Mouse (Mus musculus) heart, postnatal 0 days (tissue): ENCODE data around the gene Gpbp1. TPM values are rescaled to one million over a fixed set of nuclear protein-coding genes. Genes with fewer than 3 reads are reported as not detected.

ENCODE experiments used
- ATAC-seq: fragments of 200-750 bp; cut with Nextera tagmentation; 2 replicates; pipeline ENCODE4 v1.8.0; 2017; ENCODE audit warnings: low read depth, moderate number of reproducible peaks, moderate library complexity; ENCODE audit not compliant: insufficient read depth
- DNase-seq: peaks from one replicate; pipeline ENCODE4 v3.0.0-alpha.2; 2016; ENCODE audit warnings: low spot score
- H3K27ac ChIP-seq: fragments of 300-500 bp; sonication (generic); 2 replicates; pipeline ENCODE4 v1.5.1; 2014; ENCODE audit warnings: low read depth, mild to moderate bottlenecking
- H3K27me3 ChIP-seq: fragments of 300-500 bp; sonication (generic); 2 replicates; pipeline ENCODE4 v1.6.1; 2014; ENCODE audit warnings: low read length, mixed read lengths; ENCODE audit not compliant: control insufficient read depth, insufficient read depth
- H3K36me3 ChIP-seq: fragments of 300-500 bp; sonication (generic); replicated peaks from 2 replicates; pipeline ENCODE4 v1.6.1; 2014; ENCODE audit warnings: low read length, mixed read lengths; ENCODE audit not compliant: control insufficient read depth, insufficient read depth
- H3K4me1 ChIP-seq: fragments of 300-500 bp; sonication (generic); 2 replicates; pipeline ENCODE4 v1.6.1; 2014; ENCODE audit warnings: antibody characterized with exemption; ENCODE audit not compliant: control insufficient read depth, insufficient read depth
- H3K4me2 ChIP-seq: fragments of 300-500 bp; sonication (generic); 2 replicates; pipeline ENCODE4 v1.6.1; 2014; ENCODE audit warnings: low read depth, mild to moderate bottlenecking, low read length, moderate library complexity
- H3K4me3 ChIP-seq: fragments of 300-500 bp; sonication (generic); 2 replicates; pipeline ENCODE4 v1.5.1; 2014; ENCODE audit warnings: low read depth, low read length
- H3K9ac ChIP-seq: fragments of 300-500 bp; sonication (generic); replicated peaks from 2 replicates; pipeline ENCODE4 v1.6.1; 2014; ENCODE audit warnings: low read depth, low read length, mixed read lengths
- H3K9me3 ChIP-seq: fragments of 300-500 bp; sonication (generic); replicated peaks from 2 replicates; pipeline ENCODE4 v1.6.1; 2016; ENCODE audit warnings: low read length; ENCODE audit not compliant: control insufficient read depth
- CTCF ChIP-seq: IDR thresholded peaks from 2 replicates; pipeline ENCODE4 v1.5.1; 2016; ENCODE audit warnings: antibody characterized with exemption, control low read depth, low read depth
- EP300 ChIP-seq: IDR thresholded peaks from 2 replicates; pipeline ENCODE4 v1.6.1; 2016; ENCODE audit warnings: antibody characterized with exemption, low read depth
- WGBS: fragments of 180-500 bp; shearing (Covaris S2); extraction: QIAGEN DNeasy Blood & Tissue Kit; methylation state at CpG from one replicate; pipeline ENCODE4 v1.1.7; 2014; 5-methylcytosine and 5-hydroxymethylcytosine counted together
- polyA plus RNA-seq: library from polyadenylated mRNA; unstranded; fragments of >200 nt; fragmentation: Nextera tagmentation; extraction: Ambion mirVana; gene quantifications from 2 replicates; pipeline ENCODE4 v1.2.1, GENCODE M21; 2015
- total RNA-seq: library from RNA; depleted of rRNA; stranded (reverse); fragments of >200 nt; gene quantifications from 2 replicates; pipeline ENCODE4 v1.2.3, GENCODE M21; 2014; ENCODE audit warnings: low replicate concordance

Gene Gpbp1
- total and polyA plus RNA-seq, 2 experiments from 2014 or later, result 22.1 to 40.3 TPM

- WGBS, result 2% methylated on average over 7 of the region's 7 CpGs
- ATAC-seq (no peak), DNase-seq (peak; percentile 43)
- Histone ChIP-seq H3K9me3 (no peaks in the 10 kb centered on the region), H3K36me3 (no peaks in the 10 kb centered on the region), H3K27me3 (no peaks in the 10 kb centered on the region), H3K4me2 (no peak overlapping the region), H3K4me1 (no peaks in the 10 kb centered on the region), H3K4me3 (no peak overlapping the region), H3K27ac (no peak overlapping the region), H3K9ac (no peak overlapping the region)
- TF ChIP-seq CTCF (peak; percentile 72), EP300 (no peak)
Observed at GRCm38 (mm10) chr13:111410831-111411230, 79.1 kb downstream of the Gpbp1 start.

DNA sequence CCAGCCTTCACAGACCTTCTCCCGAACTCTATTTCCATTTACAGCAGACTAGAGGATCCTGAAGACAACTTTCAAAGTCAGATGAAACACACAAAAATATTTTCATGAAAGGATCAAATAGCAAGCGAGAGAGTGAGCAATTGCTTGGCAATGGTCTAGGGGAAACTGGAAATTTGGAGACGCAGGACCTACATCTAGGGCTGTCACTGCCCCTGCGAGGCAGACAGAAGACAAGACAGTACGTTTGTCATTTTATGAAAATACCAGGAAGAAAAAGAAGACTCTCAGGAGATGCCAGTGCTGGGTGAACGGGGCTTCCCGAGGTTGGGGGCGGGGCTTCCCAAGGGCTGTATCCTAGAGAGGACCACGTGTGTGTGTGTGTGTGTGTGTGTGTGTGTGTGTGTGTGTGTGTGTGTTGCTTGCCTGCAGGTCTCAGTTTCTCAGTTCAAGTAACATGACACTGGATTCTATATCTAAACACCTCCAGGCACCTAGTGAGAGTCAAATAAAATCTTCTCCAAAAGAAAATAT is 83.0 kb downstream of the Gpbp1 start:
- Histone ChIP-seq H3K4me2 (no peak overlapping the region), H3K9me3 (no peaks in the 10 kb centered on the region), H3K4me3 (no peak overlapping the region), H3K27me3 (no peaks in the 10 kb centered on the region), H3K36me3 (no peaks in the 10 kb centered on the region), H3K9ac (no peak overlapping the region), H3K4me1 (no peaks in the 10 kb centered on the region), H3K27ac (no peak overlapping the region)
- DNase-seq (no peak), ATAC-seq (no peak)
- WGBS, result 57% methylated on average over 9 of the region's 9 CpGs
- TF ChIP-seq CTCF, result no peak

DNA sequence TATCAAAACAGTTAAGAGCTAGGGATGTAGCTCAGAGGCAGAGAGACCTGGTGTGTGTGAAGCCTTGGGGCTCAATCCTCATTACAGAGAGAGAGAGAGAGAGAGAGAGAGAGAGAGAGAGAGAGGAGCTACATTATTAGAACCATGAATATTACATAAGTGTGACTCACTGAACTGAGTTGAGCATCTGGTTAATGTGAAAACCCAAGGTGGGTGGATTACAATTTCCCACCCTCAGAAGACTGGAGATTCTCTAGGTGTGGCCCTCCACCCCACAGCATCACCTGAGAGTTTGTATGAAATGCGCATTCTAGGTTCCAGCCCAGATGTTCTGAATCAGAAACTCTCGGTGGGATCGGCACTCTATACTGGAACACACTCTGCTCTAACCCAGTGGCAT is 84.0 kb downstream of the Gpbp1 start:
- H3K4me1 ChIP-seq, result no peaks in the 10 kb centered on the region
- H3K9me3 ChIP-seq, result no peaks in the 10 kb centered on the region
- no peak overlapping the region for H3K4me3 ChIP-seq
- no peak for DNase-seq
- WGBS, result 91% methylated on average over 3 of the region's 3 CpGs
- H3K27me3 ChIP-seq, result no peaks in the 10 kb centered on the region
- no peak overlapping the region for H3K9ac ChIP-seq
- H3K27ac ChIP-seq, result no peak overlapping the region
- H3K36me3 ChIP-seq, result no peaks in the 10 kb centered on the region
- H3K4me2 ChIP-seq, result no peak overlapping the region
- TF ChIP-seq CTCF (no peak), EP300 (no peak)
- no peak for ATAC-seq

DNA sequence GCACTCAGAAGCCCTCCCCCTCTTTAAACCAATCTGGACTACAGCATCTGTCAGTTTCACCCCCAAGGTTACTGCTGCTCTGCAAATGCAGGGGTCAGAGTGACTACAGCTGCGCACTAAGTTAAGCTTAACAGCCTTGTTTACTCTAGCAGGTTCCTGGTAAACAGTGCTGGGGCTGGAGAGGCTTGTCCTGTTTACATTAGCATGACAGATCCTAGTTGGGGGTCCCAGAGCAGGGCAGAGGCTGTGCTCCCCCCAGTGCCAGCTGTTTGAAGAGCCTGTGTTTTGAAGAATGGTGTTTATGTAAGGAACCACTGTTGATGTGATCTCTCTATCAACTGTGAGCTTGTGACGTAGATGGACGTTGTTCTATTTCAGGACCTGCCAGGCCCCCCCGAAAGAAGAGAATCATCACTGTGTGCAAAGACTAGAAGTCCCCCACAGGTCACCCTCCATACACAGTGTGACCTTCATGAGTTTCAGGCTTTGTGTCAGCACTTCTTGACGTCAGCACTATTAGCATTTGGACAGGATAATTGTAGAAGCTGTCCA is 92.2 kb downstream of the Gpbp1 start:
- Histone ChIP-seq H3K9ac (no peak overlapping the region), H3K4me2 (no peak overlapping the region), H3K9me3 (no peaks in the 10 kb centered on the region), H3K36me3 (no peaks in the 10 kb centered on the region), H3K4me3 (no peak overlapping the region), H3K4me1 (no peaks in the 10 kb centered on the region), H3K27ac (no peak overlapping the region), H3K27me3 (no peaks in the 10 kb centered on the region)
- no peak for TF ChIP-seq EP300
- no peak for TF ChIP-seq CTCF
- ATAC-seq (peak; percentile 36; the same call in 1 of the 2 replicates), DNase-seq (no peak)
- 22% methylated on average over 5 of the region's 5 CpGs for WGBS

- no peak for TF ChIP-seq EP300
- no peak for TF ChIP-seq CTCF
- no peak for ATAC-seq
- Histone ChIP-seq H3K4me2 (no peak overlapping the region), H3K9ac (no peak overlapping the region), H3K4me3 (no peak overlapping the region), H3K27me3 (no peaks in the 10 kb centered on the region), H3K9me3 (no peaks in the 10 kb centered on the region), H3K4me1 (no peaks in the 10 kb centered on the region), H3K27ac (no peak overlapping the region), H3K36me3 (no peaks in the 10 kb centered on the region)
- DNase-seq, result no peak
- WGBS, result 45% methylated on average over 7 of the region's 7 CpGs
Observed at GRCm38 (mm10) chr13:111397061-111397460, 92.8 kb downstream of the Gpbp1 start.

- WGBS, result 89% methylated on average over 7 of the region's 7 CpGs
- Histone ChIP-seq H3K27me3 (no peaks in the 10 kb centered on the region), H3K9me3 (no peaks in the 10 kb centered on the region), H3K4me1 (no peaks in the 10 kb centered on the region), H3K27ac (no peak overlapping the region), H3K36me3 (no peaks in the 10 kb centered on the region), H3K4me3 (no peak overlapping the region), H3K4me2 (no peak overlapping the region), H3K9ac (no peak overlapping the region)
- ATAC-seq, result no peak
- DNase-seq, result no peak
- TF ChIP-seq CTCF (no peak), EP300 (no peak)
Observed at GRCm38 (mm10) chr13:111395528-111395927, 94.4 kb downstream of the Gpbp1 start.
